Mouse (Mus musculus): ENCODE data around the gene Rbm48. TPM values are rescaled to one million over a fixed set of nuclear protein-coding genes. Genes with fewer than 3 reads are reported as not detected.
"Not testable (repeated sequence)": the region's sequence is repeated elsewhere in the genome, so short reads cannot be mapped to it uniquely, and the experiment has no call there.

The Rbm48 gene
- polyA plus RNA-seq, 1 experiment: 2.3 TPM

- WGBS: 86% methylated on average over 16 of the region's 16 CpGs
- Histone ChIP-seq H3K27ac (ENCODE audit: insufficient read depth, low read depth, low read length) (no peak overlapping the region), H3K4me1 (ENCODE audit: control insufficient read depth, insufficient read depth, insufficient read length, low read length) (no peaks in the 10 kb centered on the region), H3K27me3 (ENCODE audit: control insufficient read depth, insufficient read depth, low read length) (no peaks in the 10 kb centered on the region), H3K4me3 (ENCODE audit: low read depth, low read length) (no peak overlapping the region), H3K36me3 (ENCODE audit: control insufficient read depth, insufficient read depth, low read length) (peaks cover 24% of the 10 kb centered on the region)
- no peak for TF ChIP-seq CTCF (IDR thresholded peaks at IDR 0.05; ENCODE audit: extremely low read depth, insufficient read length, insufficient replicate concordance, low read depth, low read length)
- TF ChIP-seq POLR2A (IDR thresholded peaks at IDR 0.05; ENCODE audit: low read depth, low read length): no peak
Observed at GRCm38 (mm10) chr5:3631512-3632271, 35.3 kb upstream of the Rbm48 start.

- no peak overlapping the region for H3K27ac ChIP-seq (ENCODE audit: insufficient read depth, low read depth, low read length)
- TF ChIP-seq CTCF (IDR thresholded peaks at IDR 0.05; ENCODE audit: extremely low read depth, insufficient read length, insufficient replicate concordance, low read depth, low read length): no peak
- no peak for TF ChIP-seq POLR2A (IDR thresholded peaks at IDR 0.05; ENCODE audit: low read depth, low read length)
- no peak overlapping the region for H3K4me3 ChIP-seq (ENCODE audit: low read depth, low read length)
- WGBS: 94% methylated on average over 5 of the region's 5 CpGs
- peaks cover 29% of the 10 kb centered on the region for H3K36me3 ChIP-seq (ENCODE audit: control insufficient read depth, insufficient read depth, low read length)
- no peaks in the 10 kb centered on the region for H3K27me3 ChIP-seq (ENCODE audit: control insufficient read depth, insufficient read depth, low read length)
- no peaks in the 10 kb centered on the region for H3K4me1 ChIP-seq (ENCODE audit: control insufficient read depth, insufficient read depth, insufficient read length, low read length)
Observed at GRCm38 (mm10) chr5:3630055-3630454, 33.7 kb upstream of the Rbm48 start.

GRCm38 (mm10) chr5:3620486-3620885 is 24.1 kb upstream of the Rbm48 start:
- TF ChIP-seq POLR2A (IDR thresholded peaks at IDR 0.05; ENCODE audit: low read depth, low read length) (no peak), CTCF (IDR thresholded peaks at IDR 0.05; ENCODE audit: extremely low read depth, insufficient read length, insufficient replicate concordance, low read depth, low read length) (no peak)
- Histone ChIP-seq H3K27me3 (ENCODE audit: control insufficient read depth, insufficient read depth, low read length) (no peaks in the 10 kb centered on the region), H3K4me1 (ENCODE audit: control insufficient read depth, insufficient read depth, insufficient read length, low read length) (no peaks in the 10 kb centered on the region), H3K4me3 (ENCODE audit: low read depth, low read length) (no peak overlapping the region), H3K36me3 (ENCODE audit: control insufficient read depth, insufficient read depth, low read length) (peaks cover 46% of the 10 kb centered on the region), H3K27ac (ENCODE audit: insufficient read depth, low read depth, low read length) (no peak overlapping the region)
- 93% methylated on average over 7 of the region's 7 CpGs for WGBS

- peaks cover 21% of the 10 kb centered on the region for H3K36me3 ChIP-seq (ENCODE audit: control insufficient read depth, insufficient read depth, low read length)
- not testable (repeated sequence) for H3K4me3 ChIP-seq (ENCODE audit: low read depth, low read length); H3K4me1 ChIP-seq (ENCODE audit: control insufficient read depth, insufficient read depth, insufficient read length, low read length); H3K27me3 ChIP-seq (ENCODE audit: control insufficient read depth, insufficient read depth, low read length); H3K27ac ChIP-seq (ENCODE audit: insufficient read depth, low read depth, low read length)
- 99% methylated on average over 2 of the region's 2 CpGs for WGBS
Observed at GRCm38 (mm10) chr5:3611835-3612234, 15.4 kb upstream of the Rbm48 start.

- WGBS: 98% methylated on average over 7 of the region's 7 CpGs
- peaks cover 34% of the 10 kb centered on the region for H3K36me3 ChIP-seq (ENCODE audit: control insufficient read depth, insufficient read depth, low read length)
- TF ChIP-seq POLR2A (IDR thresholded peaks at IDR 0.05; ENCODE audit: low read depth, low read length) (no peak), CTCF (IDR thresholded peaks at IDR 0.05; ENCODE audit: extremely low read depth, insufficient read length, insufficient replicate concordance, low read depth, low read length) (no peak)
Observed at GRCm38 (mm10) chr5:3609241-3609640, 12.9 kb upstream of the Rbm48 start.

GRCm38 (mm10) chr5:3607114-3607513 is 10.7 kb upstream of the Rbm48 start:
- TF ChIP-seq POLR2A (IDR thresholded peaks at IDR 0.05; ENCODE audit: low read depth, low read length) (no peak), CTCF (IDR thresholded peaks at IDR 0.05; ENCODE audit: extremely low read depth, insufficient read length, insufficient replicate concordance, low read depth, low read length) (no peak)
- Histone ChIP-seq H3K4me1 (ENCODE audit: control insufficient read depth, insufficient read depth, insufficient read length, low read length) (no peaks in the 10 kb centered on the region), H3K4me3 (ENCODE audit: low read depth, low read length) (no peak overlapping the region), H3K27me3 (ENCODE audit: control insufficient read depth, insufficient read depth, low read length) (no peaks in the 10 kb centered on the region), H3K27ac (ENCODE audit: insufficient read depth, low read depth, low read length) (no peak overlapping the region), H3K36me3 (ENCODE audit: control insufficient read depth, insufficient read depth, low read length) (peaks cover 30% of the 10 kb centered on the region)
- 95% methylated on average over 9 of the region's 9 CpGs for WGBS

More at GRCm38 (mm10) chr5:3609241-3609640, 12.9 kb upstream of the Rbm48 start:
- Histone ChIP-seq H3K27me3 (ENCODE audit: control insufficient read depth, insufficient read depth, low read length) (no peaks in the 10 kb centered on the region), H3K4me1 (ENCODE audit: control insufficient read depth, insufficient read depth, insufficient read length, low read length) (no peaks in the 10 kb centered on the region), H3K4me3 (ENCODE audit: low read depth, low read length) (no peak overlapping the region), H3K27ac (ENCODE audit: insufficient read depth, low read depth, low read length) (no peak overlapping the region)

- WGBS: 92% methylated on average over 3 of the region's 3 CpGs
- peaks cover 11% of the 10 kb centered on the region for H3K36me3 ChIP-seq (ENCODE audit: control insufficient read depth, insufficient read depth, low read length)
- no peak for TF ChIP-seq POLR2A (IDR thresholded peaks at IDR 0.05; ENCODE audit: low read depth, low read length)
- no peaks in the 10 kb centered on the region for H3K4me1 ChIP-seq (ENCODE audit: control insufficient read depth, insufficient read depth, insufficient read length, low read length)
- no peak overlapping the region for H3K27ac ChIP-seq (ENCODE audit: insufficient read depth, low read depth, low read length)
- no peak overlapping the region for H3K4me3 ChIP-seq (ENCODE audit: low read depth, low read length)
- H3K27me3 ChIP-seq (ENCODE audit: control insufficient read depth, insufficient read depth, low read length): no peaks in the 10 kb centered on the region
Observed at GRCm38 (mm10) chr5:3600790-3601189, 4.4 kb upstream of the Rbm48 start.

All from small intestine, adult 2 months (tissue).